Mouse (Mus musculus): ENCODE measurements at regions not wholly inside any gene's neighbourhood (a gene's known extent, or its start where the extent isn't known, plus 50 kb on each side); places are given as distances from the start of the nearest gene placed in this dataset.

DNA sequence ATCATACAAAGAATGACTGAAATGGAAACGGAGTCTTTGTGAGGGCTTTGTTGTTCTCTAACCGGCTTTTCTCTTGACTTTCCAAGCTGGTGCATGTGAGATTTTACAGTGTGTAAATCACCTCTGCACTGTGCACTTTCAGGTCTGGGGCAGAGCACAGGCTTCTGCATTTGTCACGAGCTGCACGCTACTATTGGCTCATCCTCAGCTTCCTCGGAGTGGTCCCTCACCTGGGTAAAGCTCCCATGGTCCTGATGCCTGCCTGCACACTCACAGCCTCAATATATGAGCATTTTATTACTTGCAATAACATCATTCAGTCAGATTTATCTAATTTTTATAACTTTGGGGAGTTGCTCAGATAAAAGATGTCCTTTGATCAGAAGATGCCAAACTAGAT, 109.8 kb upstream of the Nrip1 start:
- TF ChIP-seq POLR2A (IDR thresholded peaks at IDR 0.05; ENCODE audit: insufficient read length, low read depth) (no peak), MAX (IDR thresholded peaks at IDR 0.05; ENCODE audit: low read depth) (no peak), POLR2AphosphoS2 (IDR thresholded peaks at IDR 0.05; ENCODE audit: insufficient read length, low read depth) (no peak), SRF (IDR thresholded peaks at IDR 0.05; ENCODE audit: control insufficient read depth, insufficient read length, low read depth) (no peak), TCF3 (IDR thresholded peaks at IDR 0.05; ENCODE audit: insufficient read length, low read depth) (no peak), MYOG (IDR thresholded peaks at IDR 0.05; ENCODE audit: control insufficient read depth in 1 of 3, insufficient read depth in 1 of 3, insufficient read length in 2 of 3, low read depth in 2 of 3) (no peak), USF1 (IDR thresholded peaks at IDR 0.05; ENCODE audit: low read depth) (no peak), MYOD1 (IDR thresholded peaks at IDR 0.05; ENCODE audit: control insufficient read depth in 1 of 3, insufficient read length in 2 of 3, low read depth in 2 of 3) (no peak)

Data from myocyte (in vitro differentiated cells).